Mouse (Mus musculus) cerebellum, postnatal 36 days (tissue): ENCODE measurements around the gene Gli3.
A peak's percentile ranks its signal among the peaks of the same experiment; 100 is the strongest.

Experiments
- DNase-seq, 2 experiments: peaks; one replicate each; pipeline ENCODE4 v3.0.0; 2021 to 2022; ENCODE audit warnings: mixed read lengths in 2 of 2

Gene Gli3

GRCm38 (mm10) chr13:15665514-15665913 is 202.5 kb downstream of the Gli3 start:
- DNase-seq = no peak

- DNase-seq = no peak
Observed at GRCm38 (mm10) chr13:15670144-15670961, 207.3 kb downstream of the Gli3 start.

GRCm38 (mm10) chr13:15670962-15671313 is 207.9 kb downstream of the Gli3 start:
- no peak for DNase-seq

DNA sequence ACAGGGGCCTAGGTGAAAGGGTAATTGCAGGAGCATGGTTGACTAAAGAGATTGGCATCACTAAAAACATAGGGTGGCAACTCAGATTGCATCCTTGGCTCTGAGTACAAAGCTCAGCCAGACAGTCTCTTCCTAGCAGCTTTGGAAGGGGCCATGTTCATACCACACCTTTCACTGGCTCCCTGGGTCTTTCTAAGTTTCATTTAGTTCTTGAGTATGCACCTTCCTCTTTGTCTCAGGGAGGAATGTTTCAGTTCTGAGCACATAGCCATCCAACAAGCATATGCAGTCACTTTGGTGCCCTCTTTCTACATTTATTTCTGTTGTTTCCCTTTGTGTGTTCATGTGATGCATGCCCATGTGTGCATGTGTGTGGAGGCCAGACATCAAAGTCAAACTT is 212.4 kb downstream of the Gli3 start:
- DNase-seq = no peak

- DNase-seq = no peak
Observed at GRCm38 (mm10) chr13:15677106-15677760, 214.2 kb downstream of the Gli3 start.

DNA sequence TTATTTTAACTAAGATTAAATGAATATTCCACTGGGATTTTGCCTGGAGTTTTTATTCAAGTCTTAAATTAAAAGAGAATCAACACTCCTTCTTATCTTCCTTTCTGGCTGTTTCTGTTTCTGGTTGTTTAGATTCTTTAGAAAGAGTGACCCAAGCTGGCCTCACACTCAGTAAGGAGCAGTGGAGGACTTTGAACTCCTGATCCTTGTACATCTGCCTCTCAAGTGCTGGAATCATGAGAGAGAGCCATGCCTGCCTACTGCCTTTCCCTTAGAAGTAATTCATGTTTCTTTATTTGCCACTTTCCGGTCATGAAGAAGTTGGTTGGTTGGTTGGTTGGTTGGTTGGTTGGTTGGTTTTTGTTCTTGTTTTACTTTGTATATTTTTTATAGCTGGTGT is 218.5 kb downstream of the Gli3 start:
- no peak for DNase-seq

- DNase-seq = no peak
Observed at GRCm38 (mm10) chr13:15683006-15683405, 220.0 kb downstream of the Gli3 start.

GRCm38 (mm10) chr13:15688074-15688825 is 225.2 kb downstream of the Gli3 start:
- no peak for DNase-seq

DNA sequence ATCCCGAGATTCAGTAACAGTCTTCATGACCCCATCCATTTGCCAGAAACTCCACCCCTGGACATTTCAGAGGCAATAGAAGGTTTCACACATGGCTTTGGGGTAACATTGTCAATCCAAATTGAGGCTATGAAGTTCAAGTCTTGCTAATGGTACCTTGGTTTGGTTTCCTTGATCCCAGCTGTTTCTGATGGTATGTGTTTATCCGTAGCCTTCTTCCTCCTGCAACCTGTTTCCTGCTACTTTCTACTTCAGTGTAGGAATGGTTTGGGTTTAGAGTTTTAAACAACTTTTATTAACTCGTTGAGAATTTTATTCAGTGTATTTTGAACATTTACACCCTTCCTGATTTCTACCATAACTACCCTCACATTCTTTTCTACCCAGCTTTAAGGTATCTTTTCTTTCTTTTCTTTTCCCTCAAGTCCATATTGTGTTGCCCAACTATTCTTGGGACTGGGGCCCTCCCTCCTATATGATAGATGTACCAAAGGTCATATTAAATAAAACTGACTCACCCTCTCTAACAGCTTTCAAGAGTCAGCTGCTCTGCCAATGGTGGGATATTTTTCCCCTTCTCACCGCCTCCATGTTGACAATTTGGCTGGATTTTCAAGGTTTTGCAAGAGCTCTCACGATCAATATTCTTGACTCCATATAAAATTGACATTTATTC is 225.9 kb downstream of the Gli3 start:
- DNase-seq = no peak

GRCm38 (mm10) chr13:15691751-15692464 is 228.9 kb downstream of the Gli3 start:
- no peak for DNase-seq

DNA sequence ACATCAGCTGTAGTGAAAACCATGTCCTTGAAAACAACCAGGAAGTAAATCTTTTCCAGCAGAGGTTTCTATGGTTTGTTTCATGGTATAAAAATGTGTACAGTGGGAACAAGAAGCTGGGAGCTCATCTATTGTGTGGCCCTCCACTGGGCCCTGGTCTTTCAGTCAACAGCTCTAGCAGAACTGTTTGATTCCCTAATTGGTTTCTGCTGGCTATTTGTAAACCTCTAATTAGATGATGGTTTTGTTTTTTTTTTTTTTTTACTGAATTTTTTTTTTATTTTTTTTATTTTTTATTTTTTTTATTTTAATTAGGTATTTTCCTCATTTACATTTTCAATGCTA is 229.4 kb downstream of the Gli3 start:
- DNase-seq = no peak

- no peak for DNase-seq
Observed at GRCm38 (mm10) chr13:15698284-15698683, 235.2 kb downstream of the Gli3 start.

GRCm38 (mm10) chr13:15699116-15699515 is 236.1 kb downstream of the Gli3 start:
- no peak for DNase-seq

DNA sequence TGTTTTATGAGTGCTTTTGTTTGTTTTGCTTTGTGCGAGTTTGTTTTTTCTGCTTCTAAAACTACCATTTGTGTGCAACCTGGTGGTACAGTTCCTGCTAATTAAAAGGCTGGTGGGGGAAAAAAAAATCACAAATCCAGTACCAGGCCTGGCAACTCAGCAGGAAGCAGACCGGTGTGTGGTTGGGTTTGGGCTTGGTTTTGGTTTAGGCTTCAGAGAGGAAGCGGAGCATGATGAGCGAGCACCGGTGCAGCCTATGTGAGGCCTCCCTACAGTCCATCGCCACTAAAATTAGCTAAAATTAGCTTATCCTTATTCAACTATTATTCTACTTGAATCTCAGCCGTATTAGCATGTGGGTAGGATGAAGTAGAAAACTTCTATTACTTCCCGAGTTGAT is 241.6 kb downstream of the Gli3 start:
- DNase-seq = no peak

DNA sequence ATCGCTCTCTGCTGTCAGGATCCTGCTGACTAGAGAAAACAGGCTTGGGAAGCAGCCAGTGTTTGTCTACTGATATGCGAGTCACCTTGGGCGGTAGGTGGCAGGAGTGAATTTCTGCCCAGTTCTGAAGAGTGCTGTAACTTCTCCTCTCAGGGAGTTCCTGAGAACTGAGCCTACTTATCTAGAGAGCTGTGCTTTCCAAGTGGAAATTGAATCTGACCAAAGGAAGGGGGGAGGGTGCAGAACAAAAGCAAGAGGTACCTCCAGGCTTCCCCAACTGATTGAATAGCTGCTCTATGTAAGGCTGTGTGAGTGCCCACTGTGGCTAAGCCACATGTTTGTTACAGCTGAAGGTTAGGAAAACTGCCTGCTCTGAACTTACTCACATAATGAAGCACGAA is 244.4 kb downstream of the Gli3 start:
- DNase-seq = no peak

DNA sequence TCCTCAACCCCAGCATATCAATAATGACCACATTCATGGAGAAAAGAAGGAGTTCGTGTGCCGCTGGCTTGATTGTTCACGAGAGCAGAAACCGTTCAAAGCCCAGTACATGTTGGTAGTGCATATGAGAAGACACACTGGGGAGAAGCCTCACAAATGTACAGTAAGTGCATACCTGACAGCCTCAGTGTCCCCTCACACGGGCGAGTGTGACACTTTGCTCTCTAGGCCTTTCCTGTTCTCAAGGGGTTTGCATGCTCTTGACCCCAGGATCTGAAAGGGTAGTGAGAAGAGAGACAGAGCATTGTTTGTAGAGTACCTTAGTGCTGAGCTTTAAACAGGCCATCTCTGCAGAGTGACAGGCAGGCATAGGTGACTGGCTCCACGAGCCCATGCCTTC is 250.5 kb downstream of the Gli3 start:
- DNase-seq = no peak

DNA sequence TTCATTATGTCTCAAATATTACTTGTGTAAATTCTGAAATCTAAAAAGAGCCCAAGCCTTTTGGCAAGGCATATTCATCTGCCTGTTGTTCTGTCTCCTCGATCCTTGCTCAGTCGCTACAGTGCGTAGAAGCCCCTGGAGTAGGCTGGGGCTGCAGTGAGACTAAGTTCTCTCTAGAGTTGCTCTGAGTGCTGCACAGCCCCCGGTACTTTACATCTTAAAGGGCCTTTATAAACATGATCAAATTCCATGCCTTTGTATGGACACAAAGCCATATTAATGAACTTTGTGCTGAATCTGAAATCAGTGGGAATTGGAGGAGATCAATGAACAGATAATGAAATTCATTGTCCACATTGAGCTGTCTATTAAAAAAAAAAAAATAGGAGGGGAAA is 251.3 kb downstream of the Gli3 start:
- DNase-seq = no peak

GRCm38 (mm10) chr13:15714726-15715437 is 251.8 kb downstream of the Gli3 start:
- DNase-seq = no peak

DNA sequence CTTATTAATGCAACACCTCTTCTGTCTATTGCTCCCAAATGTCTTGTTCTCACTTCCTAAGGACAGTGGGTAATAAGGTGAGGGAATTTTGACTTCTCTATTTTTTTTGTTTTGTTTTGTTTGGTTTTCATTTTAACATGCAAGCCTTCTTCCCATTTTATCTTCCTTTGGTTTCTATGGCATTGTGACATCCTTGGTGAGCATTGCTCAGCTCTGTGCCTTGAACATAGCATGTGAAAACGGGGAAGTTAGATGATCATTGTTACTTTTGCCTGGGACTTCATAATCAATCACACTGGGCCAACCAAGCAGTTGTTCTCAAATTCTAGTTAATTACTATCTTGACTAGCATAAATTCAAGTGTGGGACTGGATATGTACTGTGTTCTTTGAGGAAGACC is 258.4 kb downstream of the Gli3 start:
- no peak for DNase-seq

- DNase-seq = no peak
Observed at GRCm38 (mm10) chr13:15722766-15723379, 259.8 kb downstream of the Gli3 start.

DNA sequence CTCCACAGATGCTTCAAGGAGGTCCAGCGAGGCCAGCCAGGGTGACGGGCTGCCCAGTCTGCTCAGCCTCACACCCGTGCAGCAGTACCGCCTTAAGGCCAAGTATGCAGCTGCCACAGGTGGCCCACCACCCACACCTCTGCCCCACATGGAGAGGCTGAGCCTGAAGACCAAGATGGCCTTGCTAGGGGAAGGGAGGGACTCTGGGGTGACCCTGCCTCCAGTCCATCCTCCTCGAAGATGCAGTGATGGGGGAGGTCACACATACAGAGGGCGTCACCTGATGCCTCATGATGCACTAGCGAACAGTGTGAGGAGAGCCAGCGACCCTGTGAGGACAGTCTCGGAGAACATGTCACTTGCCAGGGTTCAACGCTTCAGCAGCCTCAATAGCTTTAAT is 261.7 kb downstream of the Gli3 start:
- DNase-seq = no peak

GRCm38 (mm10) chr13:15741771-15742170 is 278.7 kb downstream of the Gli3 start:
- peak; percentile 14 to 17 for DNase-seq
